Mouse (Mus musculus) cerebellum, adult 2 months (tissue): ENCODE results near the gene Tmem132b. TPM values are rescaled to one million over a fixed set of nuclear protein-coding genes. Genes with fewer than 3 reads are reported as not detected.

Experiments
- DNase-seq, 2 experiments: peaks; one replicate each; pipeline ENCODE4 v3.0.0; 2021
- H3K27ac ChIP-seq: fragments of 200-500 bp; 2 replicates; pipeline ENCODE4 v1.5.1; 2012; ENCODE audit warnings: low read length, control low read depth, inconsistent platforms; ENCODE audit not compliant: insufficient read depth
- H3K27me3 ChIP-seq: fragments of 200-500 bp; 2 replicates; pipeline ENCODE4 v1.6.1; 2012; ENCODE audit warnings: inconsistent platforms, mild to moderate bottlenecking, low read length, moderate library complexity; ENCODE audit not compliant: control insufficient read depth, insufficient read depth
- H3K4me1 ChIP-seq: fragments of 200-500 bp; 2 replicates; pipeline ENCODE4 v1.6.1; 2011; ENCODE audit warnings: low read length; ENCODE audit not compliant: control insufficient read depth, insufficient read depth
- H3K4me3 ChIP-seq: fragments of 200-500 bp; replicated peaks from 2 replicates; pipeline ENCODE3; 2011; ENCODE audit warnings: mild to moderate bottlenecking, low read depth, low read length, control low read depth; ENCODE audit not compliant: insufficient read depth
- CTCF ChIP-seq: fragments of 200-500 bp; IDR thresholded peaks from 2 replicates; pipeline ENCODE4 v1.5.1; 2011; ENCODE audit warnings: low read depth, mild to moderate bottlenecking, control low read depth, low read length, moderate library complexity, borderline replicate concordance; ENCODE audit not compliant: insufficient read depth
- POLR2A ChIP-seq: fragments of 200-500 bp; IDR thresholded peaks from 2 replicates; pipeline ENCODE4 v1.6.1; 2011; ENCODE audit warnings: low read length, control low read depth, borderline replicate concordance; ENCODE audit not compliant: insufficient read depth
- WGBS: fragments of 180-500 bp; shearing (Covaris S2); methylation state at CpG from one replicate; pipeline ENCODE4 v1.1.7; 2018; 5-methylcytosine and 5-hydroxymethylcytosine counted together
- polyA plus RNA-seq: library from polyadenylated mRNA; depleted of rRNA; stranded (reverse); fragments of >200 nt; gene quantifications from 2 replicates; pipeline ENCODE4 v1.2.3, GENCODE M21; 2012

Tmem132b gene
- polyA plus RNA-seq, 1 experiment, result 5.9 TPM

DNA sequence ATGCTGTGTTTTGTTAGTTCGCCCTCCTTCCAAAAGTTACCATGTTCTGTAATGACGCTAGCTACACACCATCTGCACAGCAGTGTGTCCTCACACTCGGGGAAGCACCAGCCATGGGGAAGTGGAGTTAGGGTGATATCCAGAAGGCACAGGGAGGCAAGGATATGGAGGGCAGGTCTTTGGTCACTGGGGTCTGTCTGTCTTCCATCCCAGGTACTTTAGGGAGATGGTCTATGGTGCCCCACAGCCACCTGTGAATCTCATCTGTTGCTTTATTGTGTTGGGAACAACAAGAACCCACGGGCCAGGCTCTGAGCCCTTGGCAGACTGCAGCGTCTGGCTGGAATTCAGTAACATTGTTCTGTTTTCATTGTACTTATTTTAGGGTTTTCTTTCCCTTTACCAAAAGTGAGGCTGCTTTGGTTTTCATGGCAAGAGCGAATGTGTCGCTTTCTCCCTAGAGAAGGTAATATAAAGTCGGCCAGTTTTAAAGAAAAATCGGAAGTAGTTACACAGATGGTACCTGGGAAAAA is 96.3 kb downstream of the Tmem132b start:
- Histone ChIP-seq H3K4me3 (no peak overlapping the region), H3K27me3 (no peaks in the 10 kb centered on the region; the same call in 1 of the 2 replicates), H3K27ac (no peak overlapping the region), H3K4me1 (no peaks in the 10 kb centered on the region)
- TF ChIP-seq CTCF (no peak), POLR2A (no peak)
- no peak for DNase-seq
- WGBS, result 70% methylated on average over 9 of the region's 9 CpGs

DNA sequence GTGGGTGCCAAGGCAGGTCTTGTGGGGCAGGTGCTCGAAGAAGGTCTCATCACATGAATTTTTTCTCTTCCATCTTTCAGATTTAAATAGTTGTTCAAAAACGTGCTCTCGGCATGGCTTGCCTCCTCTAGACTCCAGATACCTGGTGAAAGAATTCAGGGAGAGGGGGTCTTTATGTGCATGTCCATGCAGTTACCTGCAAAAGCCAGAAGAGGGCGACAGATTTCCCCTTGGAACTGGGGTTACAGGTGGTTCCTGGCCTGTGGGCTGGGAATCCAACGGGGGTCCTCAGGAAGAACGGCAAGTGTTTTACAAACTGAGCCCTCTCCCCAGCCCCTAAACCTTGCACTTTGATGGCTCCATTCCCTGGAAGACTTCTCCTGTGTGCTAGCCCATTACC is 103.1 kb downstream of the Tmem132b start:
- H3K27me3 ChIP-seq, result no peaks in the 10 kb centered on the region
- DNase-seq, result no peak
- no peak for TF ChIP-seq POLR2A
- TF ChIP-seq CTCF, result no peak
- 78% methylated on average over 6 of the region's 6 CpGs for WGBS
- no peaks in the 10 kb centered on the region for H3K4me1 ChIP-seq
- no peak overlapping the region for H3K4me3 ChIP-seq
- no peak overlapping the region for H3K27ac ChIP-seq

DNA sequence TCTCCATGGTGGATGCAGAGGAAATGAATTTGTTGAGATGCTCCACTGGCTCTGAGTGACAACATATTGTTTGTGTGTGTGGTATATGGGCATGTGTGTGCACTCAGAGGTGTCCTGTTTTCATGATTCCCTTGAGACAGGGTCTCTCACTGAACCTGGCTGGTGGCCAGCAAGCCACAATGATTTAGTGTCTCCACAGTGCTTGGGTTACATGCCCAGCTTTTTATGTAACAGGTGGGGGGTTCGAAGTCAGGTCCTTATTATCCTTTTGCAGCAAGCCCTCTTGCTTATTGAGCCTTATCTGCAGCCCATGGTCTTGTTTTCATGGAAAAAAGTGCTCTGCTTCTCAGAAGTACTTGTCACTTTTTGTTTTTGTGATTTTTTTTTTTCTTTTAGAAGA is 109.4 kb downstream of the Tmem132b start:
- WGBS, result 64% methylated on average over 1 of the region's 1 CpGs
- no peak for TF ChIP-seq POLR2A
- TF ChIP-seq CTCF, result no peak
- DNase-seq, result no peak
- no peak overlapping the region for H3K4me3 ChIP-seq
- no peak overlapping the region for H3K27ac ChIP-seq
- no peaks in the 10 kb centered on the region for H3K4me1 ChIP-seq
- H3K27me3 ChIP-seq, result no peaks in the 10 kb centered on the region

DNA sequence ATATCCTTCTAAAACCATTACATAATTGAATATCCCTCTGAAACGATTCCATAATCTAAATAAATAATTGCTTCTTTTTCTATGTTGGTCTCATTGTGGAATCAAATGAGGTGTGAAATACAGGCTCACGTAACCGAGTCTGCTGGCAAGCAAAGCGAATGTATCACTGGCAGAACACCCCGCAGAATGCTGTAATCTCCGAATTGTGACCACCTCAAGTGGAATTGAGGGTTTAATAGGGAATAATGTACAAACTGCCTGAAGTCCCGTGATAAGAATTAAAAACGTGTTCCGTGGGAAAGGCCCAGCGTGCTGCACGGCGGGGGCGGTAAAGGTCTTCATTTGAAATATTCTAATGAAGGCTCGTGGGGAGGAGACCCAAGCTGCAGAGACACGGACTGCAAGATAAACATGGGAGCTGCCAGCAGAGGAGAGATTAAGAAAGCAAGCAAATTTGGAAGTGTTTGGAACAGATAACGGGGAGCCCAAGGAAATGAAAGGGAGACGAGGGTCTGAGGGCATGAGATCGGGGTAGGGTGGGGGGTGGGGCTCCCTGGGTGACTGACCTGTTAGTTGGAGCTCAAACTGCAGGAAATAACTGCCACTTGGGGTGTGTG is 110.1 kb downstream of the Tmem132b start:
- no peak for DNase-seq
- H3K27me3 ChIP-seq, result no peaks in the 10 kb centered on the region
- no peak overlapping the region for H3K4me3 ChIP-seq
- WGBS, result 53% methylated on average over 18 of the region's 18 CpGs
- TF ChIP-seq POLR2A (no peak), CTCF (no peak)
- no peaks in the 10 kb centered on the region for H3K4me1 ChIP-seq
- no peak overlapping the region for H3K27ac ChIP-seq

DNA sequence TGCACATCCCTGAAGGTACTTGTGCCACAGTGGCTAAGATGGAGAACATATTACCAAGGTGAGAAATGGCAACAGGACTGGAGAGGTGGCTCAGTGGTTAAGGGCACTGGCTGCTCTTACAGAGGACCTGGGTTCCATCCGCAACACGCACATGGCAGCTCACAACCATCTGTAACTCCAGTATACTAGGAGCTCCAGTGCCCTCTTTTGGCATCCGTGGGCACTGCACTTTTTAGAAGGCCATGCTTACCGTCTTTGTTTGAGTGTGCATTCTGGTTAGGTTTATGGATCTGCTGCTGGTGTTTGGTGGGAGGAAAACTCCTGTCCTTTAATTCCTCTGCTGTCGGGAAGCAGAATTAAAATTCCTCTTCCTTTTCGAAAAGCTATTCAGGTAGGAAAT is 116.7 kb downstream of the Tmem132b start:
- Histone ChIP-seq H3K4me3 (no peak overlapping the region), H3K4me1 (no peaks in the 10 kb centered on the region), H3K27ac (no peak overlapping the region), H3K27me3 (no peaks in the 10 kb centered on the region)
- DNase-seq, result no peak
- 90% methylated on average over 6 of the region's 6 CpGs for WGBS
- TF ChIP-seq CTCF (no peak), POLR2A (no peak)

DNA sequence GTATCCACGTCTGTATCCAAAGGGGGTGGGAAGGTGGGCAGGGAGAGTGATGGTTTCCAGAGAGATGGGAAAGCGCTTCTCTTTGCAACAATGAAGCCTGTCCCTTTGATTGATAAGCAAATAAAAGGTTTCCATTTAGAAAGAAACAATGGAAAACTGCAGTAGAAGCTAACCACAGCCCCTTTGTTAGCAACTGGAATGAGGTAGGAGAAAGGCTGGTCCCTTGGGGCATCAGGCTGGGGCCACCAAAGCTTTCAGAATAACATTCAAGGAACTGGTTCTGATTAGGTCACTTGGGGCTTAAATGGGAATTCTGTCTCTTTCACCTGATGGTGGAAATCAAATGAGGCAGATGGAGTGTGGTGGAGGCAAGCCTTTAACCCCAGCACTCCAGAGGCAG is 118.4 kb downstream of the Tmem132b start:
- H3K27me3 ChIP-seq, result no peaks in the 10 kb centered on the region
- TF ChIP-seq POLR2A (no peak), CTCF (no peak)
- DNase-seq, result no peak
- WGBS, result 32% methylated on average over 2 of the region's 2 CpGs
- no peaks in the 10 kb centered on the region for H3K4me1 ChIP-seq
- no peak overlapping the region for H3K27ac ChIP-seq
- H3K4me3 ChIP-seq, result no peak overlapping the region

DNA sequence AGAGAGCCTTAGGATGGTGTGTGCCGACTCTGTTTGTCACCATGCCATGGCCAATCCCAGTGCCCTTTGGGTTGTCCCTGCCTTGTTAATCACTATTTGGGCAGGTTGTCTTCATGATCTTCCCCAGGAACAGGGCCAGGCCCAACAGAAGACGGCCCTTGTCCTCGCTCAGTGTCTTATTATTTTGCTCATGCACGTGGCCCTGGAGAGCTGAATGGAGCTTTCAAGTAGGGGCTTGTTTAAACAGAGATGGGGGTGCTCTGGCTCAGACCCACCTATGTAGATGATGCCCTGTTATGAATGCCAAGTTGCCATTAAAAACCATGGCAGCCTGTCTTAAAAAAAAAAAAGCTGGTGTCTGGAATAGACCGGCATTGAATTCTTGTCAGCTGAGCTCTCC is 126.5 kb downstream of the Tmem132b start:
- Histone ChIP-seq H3K27ac (no peak overlapping the region), H3K4me1 (no peaks in the 10 kb centered on the region), H3K27me3 (no peaks in the 10 kb centered on the region; the same call in 1 of the 2 replicates), H3K4me3 (no peak overlapping the region)
- 53% methylated on average over 5 of the region's 5 CpGs for WGBS
- TF ChIP-seq CTCF, result no peak
- TF ChIP-seq POLR2A, result no peak
- peak in 1 of 2 experiments; percentile 5 for DNase-seq
